ENCODE assay signal across 22 mouse cellular contexts in genomic region chr17:87453336-87453735, GRCm38 (mm10). TPM values are rescaled to one million over a fixed set of nuclear protein-coding genes. Genes with fewer than 3 reads are reported as not detected.
"Had no signal": no experiment of that assay in that cellular context is flagged by ENCODE, and none has a peak within 500 bp of the region (broad histone marks: within the 10 kb centered on the region; RNA-seq: fewer than 3 reads in every experiment).

No protein-coding gene starts in this region.

- DNase-seq: lung, adult 2 months; lung, postnatal 14 days; lung, postnatal 36 days; right cerebral cortex, postnatal 14 days; thymus, adult 2 months; thymus, postnatal 25 days; thymus, postnatal 4 days had no signal

- H3K4me3 ChIP-seq: lung, embryonic 15.5 days; megakaryocyte, embryonic 14.5 days; midbrain, embryonic 13.5 days; midbrain, embryonic 15.5 days; neural tube, embryonic 12.5 days; stomach, embryonic 15.5 days had no signal

- H3K4me2 ChIP-seq: lung, embryonic 15.5 days; midbrain, embryonic 11.5 days; midbrain, embryonic 13.5 days; midbrain, embryonic 15.5 days; neural tube, embryonic 12.5 days; stomach, embryonic 15.5 days had no signal

- H3K27me3 ChIP-seq: lung, embryonic 15.5 days; midbrain, embryonic 13.5 days; midbrain, embryonic 15.5 days; neural tube, embryonic 12.5 days; stomach, embryonic 15.5 days had no signal

- H3K27ac ChIP-seq: lung, embryonic 15.5 days; macrophage; midbrain, embryonic 13.5 days; midbrain, embryonic 15.5 days; neural tube, embryonic 12.5 days; stomach, embryonic 15.5 days; stomach, postnatal 0 days had no signal

- H3K36me3 ChIP-seq: lung, embryonic 15.5 days; midbrain, embryonic 13.5 days; midbrain, embryonic 15.5 days; neural tube, embryonic 12.5 days; stomach, embryonic 15.5 days had no signal

- H3K9me3 ChIP-seq: lung, embryonic 15.5 days; megakaryocyte, embryonic 14.5 days; midbrain, embryonic 13.5 days; midbrain, embryonic 15.5 days; neural tube, embryonic 12.5 days; stomach, embryonic 15.5 days had no signal

- ATAC-seq: lung, postnatal 0 days; midbrain, embryonic 13.5 days; midbrain, embryonic 15.5 days had no signal

- H3K9ac ChIP-seq: lung, embryonic 15.5 days; midbrain, embryonic 13.5 days; midbrain, embryonic 15.5 days; neural tube, embryonic 12.5 days; stomach, embryonic 15.5 days had no signal

RNA-seq across cellular contexts. Expression of gene Stpg4, which starts 25.8 kb away (rescaled TPM):
- total RNA-seq: midbrain, postnatal 0 days; monocyte, adult 5-6 weeks; neutrophil, adult 5-6 weeks had no signal
- polyA plus RNA-seq: lung, adult 2 months; lung, embryonic 15.5 days; lung, postnatal 0 days; macrophage; midbrain, embryonic 11.5 days; midbrain, embryonic 13.5 days; neural tube, embryonic 12.5 days; neural tube, embryonic 14.5 days; stomach, embryonic 15.5 days; stomach, postnatal 0 days; urinary bladder, adult 2 months had no signal
